Mouse (Mus musculus) heart, adult 2 months (tissue): ENCODE measurements around the gene Urgcp. TPM values are rescaled to one million over a fixed set of nuclear protein-coding genes. Genes with fewer than 3 reads are reported as not detected.
"Not testable (repeated sequence)": the region's sequence is repeated elsewhere in the genome, so short reads cannot be mapped to it uniquely, and the experiment has no call there.

Source experiments
- DNase-seq, 2 experiments: peaks; one replicate each; pipeline ENCODE4 v3.0.0; 2021
- H3K27ac ChIP-seq: fragments of 200-600 bp; 2 replicates; pipeline ENCODE4 v1.8.1; 2022
- H3K27me3 ChIP-seq: fragments of 200-500 bp; 2 replicates; pipeline ENCODE4 v1.6.1; 2012; ENCODE audit warnings: mild to moderate bottlenecking, low read length, inconsistent platforms, mixed read lengths; ENCODE audit not compliant: control insufficient read depth, insufficient read depth
- H3K36me3 ChIP-seq: fragments of 200-500 bp; 2 replicates; pipeline ENCODE4 v1.6.1; 2012; ENCODE audit warnings: low read length, inconsistent platforms; ENCODE audit not compliant: control insufficient read depth, insufficient read depth
- H3K4me1 ChIP-seq: fragments of 200-500 bp; 2 replicates; pipeline ENCODE4 v1.6.1; 2011; ENCODE audit warnings: low read length; ENCODE audit not compliant: control insufficient read depth, insufficient read depth
- H3K4me3 ChIP-seq: fragments of 200-600 bp; 2 replicates; pipeline ENCODE4 v1.8.1; 2022
- H3K79me2 ChIP-seq: fragments of 200-500 bp; replicated peaks from 2 replicates; pipeline ENCODE4 v1.6.1; 2012; ENCODE audit warnings: mild to moderate bottlenecking, inconsistent platforms, low read length, moderate library complexity, mixed read lengths; ENCODE audit not compliant: control insufficient read depth, insufficient read depth
- H3K9ac ChIP-seq: fragments of 200-500 bp; 2 replicates; pipeline ENCODE4 v1.6.1; 2012; ENCODE audit warnings: low read depth, mild to moderate bottlenecking, control low read depth, inconsistent platforms, low read length, mixed read lengths
- CTCF ChIP-seq: fragments of 200-600 bp; IDR thresholded peaks from 2 replicates; pipeline ENCODE4 v1.8.1; 2022; ENCODE audit warnings: antibody characterized with exemption, mild to moderate bottlenecking, moderate library complexity
- EP300 ChIP-seq: fragments of 200-500 bp; IDR thresholded peaks from 2 replicates; pipeline ENCODE4 v1.6.1; 2011; ENCODE audit warnings: low read depth, low read length, control low read depth; ENCODE audit not compliant: insufficient read depth
- POLR2A ChIP-seq: fragments of 200-500 bp; IDR thresholded peaks from 2 replicates; pipeline ENCODE4 v1.6.1; 2011; ENCODE audit warnings: mild to moderate bottlenecking, low read depth, low read length, control low read depth; ENCODE audit not compliant: insufficient read depth
- WGBS: fragments of 180-500 bp; shearing (Covaris S2); methylation state at CpG from one replicate; pipeline ENCODE4 v1.1.7; 2018; 5-methylcytosine and 5-hydroxymethylcytosine counted together
- intact Hi-C: fragments of 180-260 bp; cut with DNase I; formaldehyde crosslinking; loops from one replicate; pipeline ENCODE4 v1.15.1; 2025
- long read RNA-seq: library from polyadenylated mRNA; stranded (forward); transcript quantifications from one replicate; pipeline ENCODE4 v2.0.0, GENCODE M21; 2021
- polyA plus RNA-seq: library from polyadenylated mRNA; depleted of rRNA; stranded (reverse); fragments of >200 nt; gene quantifications from 2 replicates; pipeline ENCODE4 v1.2.3, GENCODE M21; 2012; rRNA removed
- total RNA-seq, 2 experiments: library from RNA; stranded (reverse); gene quantifications; 2 replicates each; pipeline ENCODE4 v1.2.3; 2021

The Urgcp gene
- total RNA-seq (10 to 100 TPM; 58.5 to 69.8 TPM), polyA plus RNA-seq (26.1 and 35.7 TPM in 2 replicates)
- long read RNA-seq, full-length matches to known transcripts: 62 of 92 reads
- long read RNA-seq, partial matches to known transcripts: 3 of 92 reads
- long read RNA-seq, other reads (novel, unspliced or antisense): 27 of 92 reads

- intact Hi-C loops: loop anchor here (1.0 to 2.0 kb wide), 2 partner anchors 21 to 55 kb away; no protein-coding TSS in a partner anchor
- H3K36me3 ChIP-seq: peaks cover 8% of the 10 kb centered on the region
- H3K9ac ChIP-seq: peak within 1 kb of the TSS; percentile 91
- peaks cover 3% of the 10 kb centered on the region for H3K4me1 ChIP-seq
- peak; percentile 97 for TF ChIP-seq POLR2A
- TF ChIP-seq EP300: peak; percentile 6; the same call in 1 of the 2 replicates
- TF ChIP-seq CTCF: peak; percentile 38
- no peaks in the 10 kb centered on the region for H3K27me3 ChIP-seq
- H3K27ac ChIP-seq: peak within 1 kb of the TSS; percentile 96
- peak; percentile 96 to 97 for DNase-seq
- peaks cover 4% of the 10 kb centered on the region; the same call in 1 of the 2 replicates for H3K79me2 ChIP-seq
- under 1% methylated on average over 68 of the region's 68 CpGs for WGBS
- peak within 1 kb of the TSS; percentile 97 for H3K4me3 ChIP-seq
Observed at GRCm38 (mm10) chr11:5761820-5762632, at the start of gene Urgcp. Gene Urgcp, minus strand, starts transcription at chr11:5762376.

GRCm38 (mm10) chr11:5809487-5809886, 47.3 kb upstream of the Urgcp start:
- H3K27me3 ChIP-seq, H3K4me3 ChIP-seq, H3K79me2 ChIP-seq, H3K4me1 ChIP-seq, H3K9ac ChIP-seq, H3K27ac ChIP-seq, intact Hi-C loops, H3K36me3 ChIP-seq, DNase-seq: not testable (repeated sequence)
- 88% methylated on average over 4 of the region's 4 CpGs for WGBS

- WGBS: 76% methylated on average over 9 of the region's 9 CpGs
- Histone ChIP-seq H3K79me2 (no peaks in the 10 kb centered on the region), H3K4me1 (peaks cover 1% of the 10 kb centered on the region; the same call in 1 of the 2 replicates), H3K36me3 (no peaks in the 10 kb centered on the region), H3K27me3 (no peaks in the 10 kb centered on the region), H3K9ac (no peak overlapping the region), H3K27ac (no peak overlapping the region), H3K4me3 (no peak overlapping the region)
- TF ChIP-seq CTCF: no peak
- TF ChIP-seq POLR2A: no peak
- no peak for TF ChIP-seq EP300
- DNase-seq: no peak
- intact Hi-C loops: no loop called here
Observed at GRCm38 (mm10) chr11:5807956-5808355, 45.8 kb upstream of the Urgcp start.

- Histone ChIP-seq H3K79me2 (no peaks in the 10 kb centered on the region), H3K4me1 (peaks cover 11% of the 10 kb centered on the region), H3K36me3 (0 out of 2 replicates have a peak, but pooled peaks cover 3% of the 10 kb centered on the region), H3K27ac (no peak overlapping the region), H3K9ac (no peak overlapping the region), H3K27me3 (no peaks in the 10 kb centered on the region), H3K4me3 (no peak overlapping the region)
- WGBS: 57% methylated on average over 3 of the region's 3 CpGs
- intact Hi-C loops: no loop called here
- no peak for DNase-seq
- TF ChIP-seq POLR2A (no peak), CTCF (no peak), EP300 (no peak)
Observed at GRCm38 (mm10) chr11:5805711-5806110, 43.5 kb upstream of the Urgcp start.

- no peak for TF ChIP-seq EP300
- TF ChIP-seq CTCF: no peak
- TF ChIP-seq POLR2A: no peak
- Histone ChIP-seq H3K9ac (no peak overlapping the region), H3K27me3 (no peaks in the 10 kb centered on the region), H3K36me3 (0 out of 2 replicates have a peak, but pooled peaks cover 3% of the 10 kb centered on the region), H3K4me3 (no peak overlapping the region), H3K79me2 (no peaks in the 10 kb centered on the region), H3K4me1 (peaks cover 17% of the 10 kb centered on the region), H3K27ac (peak overlapping the region; percentile 76)
- 58% methylated on average over 5 of the region's 5 CpGs for WGBS
- DNase-seq: no peak
- intact Hi-C loops: no loop called here
Observed at GRCm38 (mm10) chr11:5804174-5804573, 42.0 kb upstream of the Urgcp start.

- H3K4me3 ChIP-seq: peak within 1 kb of the TSS; percentile 56
Observed at GRCm38 (mm10) chr11:5803551-5803981, 41.4 kb upstream of the Urgcp start, which contains the start of gene Pgam2. Gene Pgam2, minus strand, starts transcription at chr11:5803733.

More at GRCm38 (mm10) chr11:5803551-5803981, 41.4 kb upstream of the Urgcp start, which contains the start of gene Pgam2:
- H3K27me3 ChIP-seq: no peaks in the 10 kb centered on the region
- peak within 1 kb of the TSS; percentile 76 for H3K27ac ChIP-seq
- TF ChIP-seq EP300 (peak; percentile 90), POLR2A (peak; percentile 98), CTCF (no peak)
- 26% methylated on average over 8 of the region's 8 CpGs for WGBS
- 0 out of 2 replicates have a peak, but pooled peaks cover 3% of the 10 kb centered on the region for H3K36me3 ChIP-seq
- peak; percentile 66 to 77 for DNase-seq
- intact Hi-C loops: no loop called here
- no peaks in the 10 kb centered on the region for H3K79me2 ChIP-seq
- H3K4me1 ChIP-seq: peaks cover 17% of the 10 kb centered on the region
- peak within 1 kb of the TSS; percentile 62 for H3K9ac ChIP-seq
